Mouse (Mus musculus): ENCODE results near the gene Car5a. TPM values are rescaled to one million over a fixed set of nuclear protein-coding genes. Genes with fewer than 3 reads are reported as not detected.

The Car5a gene
- polyA plus RNA-seq, 1 experiment from 2014 or later: not detected

GRCm38 (mm10) chr8:121884181-121884580, 60.5 kb downstream of the Car5a start:
- ATAC-seq (ENCODE audit: low FRiP score) (no peak), DNase-seq (ENCODE audit: low spot score) (no peak)
- Histone ChIP-seq H3K36me3 (replicated peaks; ENCODE audit: control insufficient read depth, insufficient read depth) (peaks cover 46% of the 10 kb centered on the region), H3K4me1 (replicated peaks; ENCODE audit: control insufficient read depth, insufficient read depth, low read length) (no peaks in the 10 kb centered on the region), H3K9ac (no peak overlapping the region), H3K9me3 (ENCODE audit: control insufficient read depth, low read length) (no peaks in the 10 kb centered on the region), H3K27me3 (ENCODE audit: control insufficient read depth, insufficient read depth, low read length) (no peaks in the 10 kb centered on the region), H3K4me3 (replicated peaks; ENCODE audit: low read length) (no peak overlapping the region), H3K27ac (no peak overlapping the region), H3K4me2 (replicated peaks) (no peak overlapping the region)
- 82% methylated on average over 3 of the region's 3 CpGs for WGBS

- H3K36me3 ChIP-seq (replicated peaks; ENCODE audit: control insufficient read depth, insufficient read depth): peaks cover 33% of the 10 kb centered on the region
- no peak overlapping the region for H3K4me3 ChIP-seq (replicated peaks; ENCODE audit: low read length)
- H3K4me2 ChIP-seq (replicated peaks): no peak overlapping the region
- H3K9ac ChIP-seq: no peak overlapping the region
- H3K9me3 ChIP-seq (ENCODE audit: control insufficient read depth, low read length): no peaks in the 10 kb centered on the region
- H3K27me3 ChIP-seq (ENCODE audit: control insufficient read depth, insufficient read depth, low read length): no peaks in the 10 kb centered on the region
- no peaks in the 10 kb centered on the region for H3K4me1 ChIP-seq (replicated peaks; ENCODE audit: control insufficient read depth, insufficient read depth, low read length)
- DNase-seq (ENCODE audit: low spot score) (no peak), ATAC-seq (ENCODE audit: low FRiP score) (no peak)
- WGBS: 86% methylated on average over 5 of the region's 5 CpGs
- no peak overlapping the region for H3K27ac ChIP-seq
Measured at GRCm38 (mm10) chr8:121881921-121882320, 62.8 kb downstream of the Car5a start.

- H3K27me3 ChIP-seq (ENCODE audit: control insufficient read depth, insufficient read depth, low read length): no peaks in the 10 kb centered on the region
- H3K4me1 ChIP-seq (replicated peaks; ENCODE audit: control insufficient read depth, insufficient read depth, low read length): no peaks in the 10 kb centered on the region
- 67% methylated on average over 1 of the region's 1 CpGs for WGBS
- H3K4me3 ChIP-seq (replicated peaks; ENCODE audit: low read length): no peak overlapping the region
- no peaks in the 10 kb centered on the region for H3K9me3 ChIP-seq (ENCODE audit: control insufficient read depth, low read length)
- H3K36me3 ChIP-seq (replicated peaks; ENCODE audit: control insufficient read depth, insufficient read depth): peaks cover 23% of the 10 kb centered on the region
- no peak overlapping the region for H3K9ac ChIP-seq
- H3K27ac ChIP-seq: no peak overlapping the region
- H3K4me2 ChIP-seq (replicated peaks): no peak overlapping the region
- ATAC-seq (ENCODE audit: low FRiP score) (no peak), DNase-seq (ENCODE audit: low spot score) (no peak)
Measured at GRCm38 (mm10) chr8:121880818-121881217, 63.9 kb downstream of the Car5a start.

DNA sequence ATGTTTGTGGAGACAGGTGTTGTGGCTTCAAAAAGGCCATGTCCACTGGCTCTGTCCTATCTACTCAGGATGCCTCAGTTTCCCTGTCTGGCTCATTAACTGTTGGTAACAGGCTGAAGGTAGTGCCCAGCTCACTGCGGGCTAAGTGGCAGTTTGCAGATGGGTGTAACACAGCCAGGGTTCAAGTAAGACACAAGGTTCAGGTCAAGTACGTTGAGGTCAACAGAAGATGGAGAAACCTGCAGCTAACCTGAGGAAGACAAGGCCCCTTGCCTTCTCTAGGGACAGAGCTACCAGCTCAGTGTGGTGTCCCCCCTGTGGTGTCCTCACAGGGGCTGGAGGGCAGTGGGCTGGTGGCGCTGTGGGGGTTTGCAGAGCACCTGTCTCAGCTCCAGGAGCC, 65.0 kb downstream of the Car5a start:
- Histone ChIP-seq H3K9ac (no peak overlapping the region), H3K27me3 (ENCODE audit: control insufficient read depth, insufficient read depth, low read length) (no peaks in the 10 kb centered on the region), H3K36me3 (replicated peaks; ENCODE audit: control insufficient read depth, insufficient read depth) (peaks cover 12% of the 10 kb centered on the region), H3K4me3 (replicated peaks; ENCODE audit: low read length) (no peak overlapping the region), H3K4me2 (replicated peaks) (no peak overlapping the region), H3K27ac (no peak overlapping the region), H3K9me3 (ENCODE audit: control insufficient read depth, low read length) (no peaks in the 10 kb centered on the region), H3K4me1 (replicated peaks; ENCODE audit: control insufficient read depth, insufficient read depth, low read length) (no peaks in the 10 kb centered on the region)
- 83% methylated on average over 3 of the region's 3 CpGs for WGBS
- ATAC-seq (ENCODE audit: low FRiP score) (no peak), DNase-seq (ENCODE audit: low spot score) (no peak)

DNA sequence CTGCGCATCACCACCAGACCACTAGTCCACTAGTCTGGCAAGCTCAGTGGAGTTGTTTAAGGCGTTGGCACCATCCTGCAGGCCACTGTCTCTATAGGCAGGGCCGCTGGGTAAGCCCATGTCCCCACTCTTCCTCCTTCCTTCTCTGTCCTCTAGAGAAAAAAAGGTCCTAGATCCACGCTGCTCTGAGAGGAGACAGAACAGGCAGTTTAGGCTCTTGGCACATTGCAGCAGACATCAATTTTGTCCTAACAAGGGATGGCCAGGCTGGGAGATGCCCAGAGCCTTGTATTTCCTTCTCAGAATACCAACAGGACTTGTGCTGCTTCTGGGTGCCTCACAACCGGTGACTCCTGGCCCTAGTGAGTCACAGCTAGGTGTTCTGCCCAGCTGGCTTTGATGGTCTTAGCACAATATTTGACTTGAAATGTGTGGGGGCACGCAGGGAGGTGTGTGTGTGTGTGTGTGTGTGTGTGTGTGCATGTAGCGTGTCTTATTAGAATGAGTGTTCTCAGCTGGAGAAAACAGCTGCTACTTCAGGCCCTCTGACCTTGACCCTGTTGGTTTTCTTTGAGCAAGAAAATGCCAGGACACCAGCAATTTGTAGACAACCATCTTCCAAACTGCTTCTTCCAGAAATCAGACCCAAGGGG, 66.8 kb downstream of the Car5a start:
- H3K4me3 ChIP-seq (replicated peaks; ENCODE audit: low read length): no peak overlapping the region
- no peaks in the 10 kb centered on the region for H3K4me1 ChIP-seq (replicated peaks; ENCODE audit: control insufficient read depth, insufficient read depth, low read length)
- DNase-seq (ENCODE audit: low spot score) (no peak), ATAC-seq (ENCODE audit: low FRiP score) (no peak)
- no peaks in the 10 kb centered on the region; the same call in none of the 2 replicates for H3K36me3 ChIP-seq (replicated peaks; ENCODE audit: control insufficient read depth, insufficient read depth)
- no peaks in the 10 kb centered on the region for H3K27me3 ChIP-seq (ENCODE audit: control insufficient read depth, insufficient read depth, low read length)
- H3K27ac ChIP-seq: no peak overlapping the region
- no peak overlapping the region for H3K4me2 ChIP-seq (replicated peaks)
- H3K9me3 ChIP-seq (ENCODE audit: control insufficient read depth, low read length): no peaks in the 10 kb centered on the region
- WGBS: 81% methylated on average over 7 of the region's 7 CpGs
- H3K9ac ChIP-seq: no peak overlapping the region

GRCm38 (mm10) chr8:121877212-121877611, 67.5 kb downstream of the Car5a start:
- DNase-seq (ENCODE audit: low spot score): no peak
- no peaks in the 10 kb centered on the region for H3K27me3 ChIP-seq (ENCODE audit: control insufficient read depth, insufficient read depth, low read length)
- no peak for ATAC-seq (ENCODE audit: low FRiP score)
- no peak overlapping the region for H3K4me2 ChIP-seq (replicated peaks)
- H3K9ac ChIP-seq: no peak overlapping the region
- no peaks in the 10 kb centered on the region; the same call in none of the 2 replicates for H3K36me3 ChIP-seq (replicated peaks; ENCODE audit: control insufficient read depth, insufficient read depth)
- H3K4me1 ChIP-seq (replicated peaks; ENCODE audit: control insufficient read depth, insufficient read depth, low read length): peaks cover 4% of the 10 kb centered on the region; the same call in 1 of the 2 replicates
- H3K9me3 ChIP-seq (ENCODE audit: control insufficient read depth, low read length): no peaks in the 10 kb centered on the region
- H3K27ac ChIP-seq: no peak overlapping the region
- WGBS: 76% methylated on average over 5 of the region's 5 CpGs
- no peak overlapping the region for H3K4me3 ChIP-seq (replicated peaks; ENCODE audit: low read length)

DNA sequence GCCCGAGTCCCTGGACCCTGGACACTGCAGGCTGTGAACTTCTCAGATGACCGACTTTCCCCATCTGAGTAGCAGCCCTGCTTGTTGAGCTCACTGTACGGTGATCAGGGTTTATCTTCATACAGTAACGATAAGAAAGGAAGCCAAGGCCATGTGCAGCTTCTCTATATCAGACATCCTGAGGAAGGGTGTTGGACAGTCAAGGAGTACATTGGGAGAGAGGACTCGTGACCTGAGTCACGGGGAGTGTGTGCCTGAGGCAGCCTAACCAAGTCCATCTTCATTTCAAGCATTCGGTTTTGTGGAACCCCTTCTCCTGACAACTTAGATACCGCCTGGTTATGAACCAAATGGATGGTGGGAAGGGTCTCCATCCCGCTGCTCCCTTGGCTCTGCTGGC, 69.2 kb downstream of the Car5a start:
- no peaks in the 10 kb centered on the region for H3K9me3 ChIP-seq (ENCODE audit: control insufficient read depth, low read length)
- H3K4me1 ChIP-seq (replicated peaks; ENCODE audit: control insufficient read depth, insufficient read depth, low read length): peaks cover 7% of the 10 kb centered on the region; the same call in 1 of the 2 replicates
- H3K27me3 ChIP-seq (ENCODE audit: control insufficient read depth, insufficient read depth, low read length): no peaks in the 10 kb centered on the region
- no peak overlapping the region for H3K9ac ChIP-seq
- ATAC-seq (ENCODE audit: low FRiP score) (no peak), DNase-seq (ENCODE audit: low spot score) (no peak)
- no peak overlapping the region for H3K27ac ChIP-seq
- H3K4me2 ChIP-seq (replicated peaks): no peak overlapping the region
- H3K4me3 ChIP-seq (replicated peaks; ENCODE audit: low read length): no peak overlapping the region
- WGBS: 93% methylated on average over 9 of the region's 9 CpGs
- no peaks in the 10 kb centered on the region for H3K36me3 ChIP-seq (replicated peaks; ENCODE audit: control insufficient read depth, insufficient read depth)

DNA sequence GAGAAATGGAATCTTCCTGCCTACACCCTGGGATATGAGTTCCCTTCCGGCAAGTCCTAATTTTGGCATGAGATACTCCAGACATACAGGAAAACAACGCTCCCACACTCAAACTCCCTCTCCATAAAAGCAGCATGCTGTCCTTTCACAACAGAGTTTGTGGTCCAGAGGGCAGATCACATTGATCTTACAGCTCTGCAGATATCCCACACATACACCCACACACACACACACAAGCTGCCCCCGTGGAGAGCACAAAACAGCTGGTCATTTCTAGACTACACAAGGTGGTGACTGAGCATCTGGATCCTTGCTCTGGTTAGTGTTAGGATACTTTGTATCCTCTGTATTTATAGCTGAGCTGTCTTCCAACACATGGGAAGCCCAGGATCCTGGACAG, 69.7 kb downstream of the Car5a start:
- Histone ChIP-seq H3K4me1 (replicated peaks; ENCODE audit: control insufficient read depth, insufficient read depth, low read length) (peaks cover 7% of the 10 kb centered on the region; the same call in 1 of the 2 replicates), H3K9ac (no peak overlapping the region), H3K36me3 (replicated peaks; ENCODE audit: control insufficient read depth, insufficient read depth) (no peaks in the 10 kb centered on the region), H3K27me3 (ENCODE audit: control insufficient read depth, insufficient read depth, low read length) (no peaks in the 10 kb centered on the region), H3K27ac (no peak overlapping the region), H3K4me2 (replicated peaks) (no peak overlapping the region), H3K4me3 (replicated peaks; ENCODE audit: low read length) (no peak overlapping the region), H3K9me3 (ENCODE audit: control insufficient read depth, low read length) (no peaks in the 10 kb centered on the region)
- DNase-seq (ENCODE audit: low spot score): no peak
- no peak for ATAC-seq (ENCODE audit: low FRiP score)
- 80% methylated on average over 3 of the region's 3 CpGs for WGBS

DNA sequence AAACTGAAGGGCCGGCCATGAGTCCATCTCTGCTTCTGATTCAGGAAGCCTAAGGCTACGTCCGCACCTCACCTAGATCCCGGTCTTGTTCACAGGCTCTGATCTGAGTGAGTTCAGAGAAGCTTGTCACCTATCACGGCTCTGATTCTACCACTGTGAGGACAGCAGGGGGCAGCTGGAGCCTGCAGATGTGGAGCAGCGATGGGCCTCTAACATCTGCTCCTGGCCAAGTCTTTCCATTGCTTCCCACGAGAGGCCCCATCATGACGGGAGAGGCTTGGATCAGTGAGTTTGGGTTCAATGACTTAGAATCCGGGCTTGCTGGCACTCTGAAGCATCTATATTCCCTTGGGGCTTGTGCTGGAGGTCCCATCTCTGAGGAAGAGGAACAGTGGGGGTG, 70.7 kb downstream of the Car5a start:
- no peak for ATAC-seq (ENCODE audit: low FRiP score)
- H3K4me1 ChIP-seq (replicated peaks; ENCODE audit: control insufficient read depth, insufficient read depth, low read length): peaks cover 7% of the 10 kb centered on the region; the same call in 1 of the 2 replicates
- H3K27ac ChIP-seq: no peak overlapping the region
- no peak overlapping the region for H3K4me2 ChIP-seq (replicated peaks)
- H3K36me3 ChIP-seq (replicated peaks; ENCODE audit: control insufficient read depth, insufficient read depth): no peaks in the 10 kb centered on the region
- no peak overlapping the region for H3K9ac ChIP-seq
- whole genome bisulfite sequencing: 61% methylated on average over 9 of the region's 9 CpGs
- H3K9me3 ChIP-seq (ENCODE audit: control insufficient read depth, low read length): no peaks in the 10 kb centered on the region
- H3K27me3 ChIP-seq (ENCODE audit: control insufficient read depth, insufficient read depth, low read length): no peaks in the 10 kb centered on the region
- DNase-seq (ENCODE audit: low spot score): no peak
- H3K4me3 ChIP-seq (replicated peaks; ENCODE audit: low read length): no peak overlapping the region
